Mouse (Mus musculus) retina, embryonic 14.5 days (tissue): ENCODE data around the gene Mrgprb3.

Experiments
- DNase-seq: peaks from one replicate; pipeline ENCODE4 v3.0.0-alpha.2; 2015; ENCODE audit warnings: low spot score

Mrgprb3 gene

DNA sequence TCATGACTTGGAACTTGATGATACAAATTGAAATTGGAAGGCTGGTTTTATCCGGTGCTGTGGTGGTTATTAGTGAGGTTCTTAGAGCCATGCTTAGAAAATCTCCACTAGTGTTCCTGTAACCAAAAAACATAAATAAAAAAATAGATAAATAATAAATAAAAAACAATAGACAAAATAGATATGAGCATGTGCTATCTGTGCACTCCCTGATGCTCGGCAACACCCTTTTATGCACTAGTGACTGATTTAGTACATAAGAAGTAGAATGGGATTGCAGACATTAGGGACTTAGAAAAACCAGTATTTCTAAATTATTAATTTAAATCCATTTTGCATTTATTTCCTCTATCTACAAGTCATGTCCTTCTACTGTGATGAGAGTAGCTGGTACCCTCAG is at the start of gene Mrgprb3:
Gene Mrgprb3 (minus strand): TSS at position 101 of the 400 bp plus-strand sequence.
- DNase-seq: no peak
